Mouse (Mus musculus): ENCODE measurements around the gene Maml2. TPM values are rescaled to one million over a fixed set of nuclear protein-coding genes. Genes with fewer than 3 reads are reported as not detected.

The Maml2 gene
- polyA plus RNA-seq, 1 experiment from 2014 or later = 5.0 TPM

GRCm38 (mm10) chr9:13307226-13307625 lies 9.5 kb downstream of the Maml2 start:
- Histone ChIP-seq H3K4me1 (ENCODE audit: control insufficient read depth, insufficient read depth, low read length) (peaks cover 3% of the 10 kb centered on the region; the same call in 1 of the 2 replicates), H3K36me3 (ENCODE audit: control insufficient read depth, insufficient read depth, low read length) (no peaks in the 10 kb centered on the region), H3K9me3 (ENCODE audit: control insufficient read depth, low read length) (no peaks in the 10 kb centered on the region), H3K4me2 (ENCODE audit: low read depth, low read length) (no peak overlapping the region), H3K4me3 (ENCODE audit: low read length) (no peak overlapping the region), H3K27ac (ENCODE audit: low read length) (no peak overlapping the region), H3K9ac (ENCODE audit: low read depth, low read length) (no peak overlapping the region), H3K27me3 (replicated peaks; ENCODE audit: control insufficient read depth, insufficient read depth, low read length) (no peaks in the 10 kb centered on the region)
- ATAC-seq = no peak
- 56% methylated on average over 4 of the region's 4 CpGs for WGBS

- no peak overlapping the region for H3K4me3 ChIP-seq (ENCODE audit: low read length)
- H3K4me2 ChIP-seq (ENCODE audit: low read depth, low read length) = no peak overlapping the region
- no peaks in the 10 kb centered on the region for H3K9me3 ChIP-seq (ENCODE audit: control insufficient read depth, low read length)
- no peaks in the 10 kb centered on the region for H3K4me1 ChIP-seq (ENCODE audit: control insufficient read depth, insufficient read depth, low read length)
- no peak for ATAC-seq
- no peak overlapping the region for H3K9ac ChIP-seq (ENCODE audit: low read depth, low read length)
- no peaks in the 10 kb centered on the region for H3K36me3 ChIP-seq (ENCODE audit: control insufficient read depth, insufficient read depth, low read length)
- H3K27ac ChIP-seq (ENCODE audit: low read length) = no peak overlapping the region
- WGBS = 67% methylated on average over 8 of the region's 8 CpGs
- H3K27me3 ChIP-seq (replicated peaks; ENCODE audit: control insufficient read depth, insufficient read depth, low read length) = no peaks in the 10 kb centered on the region
Observed at GRCm38 (mm10) chr9:13308718-13309117, 11.0 kb downstream of the Maml2 start.

GRCm38 (mm10) chr9:13309807-13310206 lies 12.1 kb downstream of the Maml2 start:
- ATAC-seq = no peak

GRCm38 (mm10) chr9:13310236-13310635 lies 12.5 kb downstream of the Maml2 start:
- Histone ChIP-seq H3K27me3 (replicated peaks; ENCODE audit: control insufficient read depth, insufficient read depth, low read length) (no peaks in the 10 kb centered on the region), H3K4me1 (ENCODE audit: control insufficient read depth, insufficient read depth, low read length) (no peaks in the 10 kb centered on the region), H3K9me3 (ENCODE audit: control insufficient read depth, low read length) (no peaks in the 10 kb centered on the region), H3K4me3 (ENCODE audit: low read length) (no peak overlapping the region), H3K4me2 (ENCODE audit: low read depth, low read length) (no peak overlapping the region), H3K9ac (ENCODE audit: low read depth, low read length) (no peak overlapping the region), H3K36me3 (ENCODE audit: control insufficient read depth, insufficient read depth, low read length) (no peaks in the 10 kb centered on the region), H3K27ac (ENCODE audit: low read length) (no peak overlapping the region)
- ATAC-seq = no peak
- WGBS = 70% methylated on average over 3 of the region's 3 CpGs

More at GRCm38 (mm10) chr9:13309807-13310206, 12.1 kb downstream of the Maml2 start:
- Histone ChIP-seq H3K4me1 (ENCODE audit: control insufficient read depth, insufficient read depth, low read length) (no peaks in the 10 kb centered on the region), H3K27ac (ENCODE audit: low read length) (no peak overlapping the region), H3K27me3 (replicated peaks; ENCODE audit: control insufficient read depth, insufficient read depth, low read length) (no peaks in the 10 kb centered on the region), H3K9me3 (ENCODE audit: control insufficient read depth, low read length) (no peaks in the 10 kb centered on the region), H3K4me2 (ENCODE audit: low read depth, low read length) (no peak overlapping the region), H3K4me3 (ENCODE audit: low read length) (no peak overlapping the region), H3K9ac (ENCODE audit: low read depth, low read length) (no peak overlapping the region), H3K36me3 (ENCODE audit: control insufficient read depth, insufficient read depth, low read length) (no peaks in the 10 kb centered on the region)
- 70% methylated on average over 7 of the region's 7 CpGs for WGBS

- WGBS = 45% methylated on average over 2 of the region's 2 CpGs
- no peaks in the 10 kb centered on the region for H3K36me3 ChIP-seq (ENCODE audit: control insufficient read depth, insufficient read depth, low read length)
- H3K27me3 ChIP-seq (replicated peaks; ENCODE audit: control insufficient read depth, insufficient read depth, low read length) = no peaks in the 10 kb centered on the region
- no peak overlapping the region for H3K4me3 ChIP-seq (ENCODE audit: low read length)
- no peak overlapping the region for H3K9ac ChIP-seq (ENCODE audit: low read depth, low read length)
- no peaks in the 10 kb centered on the region for H3K9me3 ChIP-seq (ENCODE audit: control insufficient read depth, low read length)
- no peak overlapping the region for H3K4me2 ChIP-seq (ENCODE audit: low read depth, low read length)
- ATAC-seq = no peak
- H3K27ac ChIP-seq (ENCODE audit: low read length) = no peak overlapping the region
- peaks cover 4% of the 10 kb centered on the region; the same call in 1 of the 2 replicates for H3K4me1 ChIP-seq (ENCODE audit: control insufficient read depth, insufficient read depth, low read length)
Observed at GRCm38 (mm10) chr9:13311094-13311493, 13.3 kb downstream of the Maml2 start.

GRCm38 (mm10) chr9:13313923-13314322 lies 16.2 kb downstream of the Maml2 start:
- no peaks in the 10 kb centered on the region for H3K9me3 ChIP-seq (ENCODE audit: control insufficient read depth, low read length)
- no peak for ATAC-seq
- H3K36me3 ChIP-seq (ENCODE audit: control insufficient read depth, insufficient read depth, low read length) = no peaks in the 10 kb centered on the region
- WGBS = 88% methylated on average over 2 of the region's 2 CpGs
- H3K9ac ChIP-seq (ENCODE audit: low read depth, low read length) = no peak overlapping the region
- no peak overlapping the region for H3K27ac ChIP-seq (ENCODE audit: low read length)
- no peak overlapping the region for H3K4me3 ChIP-seq (ENCODE audit: low read length)
- H3K27me3 ChIP-seq (replicated peaks; ENCODE audit: control insufficient read depth, insufficient read depth, low read length) = no peaks in the 10 kb centered on the region
- no peak overlapping the region for H3K4me2 ChIP-seq (ENCODE audit: low read depth, low read length)
- peaks cover 4% of the 10 kb centered on the region; the same call in 1 of the 2 replicates for H3K4me1 ChIP-seq (ENCODE audit: control insufficient read depth, insufficient read depth, low read length)

- peaks cover 4% of the 10 kb centered on the region; the same call in 1 of the 2 replicates for H3K4me1 ChIP-seq (ENCODE audit: control insufficient read depth, insufficient read depth, low read length)
- no peaks in the 10 kb centered on the region for H3K36me3 ChIP-seq (ENCODE audit: control insufficient read depth, insufficient read depth, low read length)
- ATAC-seq = no peak
- no peaks in the 10 kb centered on the region for H3K27me3 ChIP-seq (replicated peaks; ENCODE audit: control insufficient read depth, insufficient read depth, low read length)
- no peaks in the 10 kb centered on the region for H3K9me3 ChIP-seq (ENCODE audit: control insufficient read depth, low read length)
- no peak overlapping the region for H3K4me2 ChIP-seq (ENCODE audit: low read depth, low read length)
- 74% methylated on average over 5 of the region's 5 CpGs for WGBS
- H3K9ac ChIP-seq (ENCODE audit: low read depth, low read length) = no peak overlapping the region
- no peak overlapping the region for H3K4me3 ChIP-seq (ENCODE audit: low read length)
- no peak overlapping the region for H3K27ac ChIP-seq (ENCODE audit: low read length)
Observed at GRCm38 (mm10) chr9:13314577-13315004, 16.8 kb downstream of the Maml2 start.

GRCm38 (mm10) chr9:13315393-13315792 lies 17.6 kb downstream of the Maml2 start:
- no peaks in the 10 kb centered on the region for H3K27me3 ChIP-seq (replicated peaks; ENCODE audit: control insufficient read depth, insufficient read depth, low read length)
- no peak overlapping the region for H3K4me3 ChIP-seq (ENCODE audit: low read length)
- H3K27ac ChIP-seq (ENCODE audit: low read length) = no peak overlapping the region
- peaks cover 4% of the 10 kb centered on the region; the same call in 1 of the 2 replicates for H3K4me1 ChIP-seq (ENCODE audit: control insufficient read depth, insufficient read depth, low read length)
- ATAC-seq = no peak
- H3K4me2 ChIP-seq (ENCODE audit: low read depth, low read length) = no peak overlapping the region
- no peaks in the 10 kb centered on the region for H3K36me3 ChIP-seq (ENCODE audit: control insufficient read depth, insufficient read depth, low read length)
- H3K9me3 ChIP-seq (ENCODE audit: control insufficient read depth, low read length) = no peaks in the 10 kb centered on the region
- 62% methylated on average over 5 of the region's 5 CpGs for WGBS
- no peak overlapping the region for H3K9ac ChIP-seq (ENCODE audit: low read depth, low read length)

GRCm38 (mm10) chr9:13319566-13319965 lies 21.8 kb downstream of the Maml2 start:
- Histone ChIP-seq H3K4me2 (ENCODE audit: low read depth, low read length) (no peak overlapping the region), H3K9ac (ENCODE audit: low read depth, low read length) (no peak overlapping the region), H3K4me3 (ENCODE audit: low read length) (no peak overlapping the region), H3K36me3 (ENCODE audit: control insufficient read depth, insufficient read depth, low read length) (no peaks in the 10 kb centered on the region), H3K4me1 (ENCODE audit: control insufficient read depth, insufficient read depth, low read length) (peaks cover 13% of the 10 kb centered on the region), H3K9me3 (ENCODE audit: control insufficient read depth, low read length) (no peaks in the 10 kb centered on the region), H3K27me3 (replicated peaks; ENCODE audit: control insufficient read depth, insufficient read depth, low read length) (no peaks in the 10 kb centered on the region), H3K27ac (ENCODE audit: low read length) (no peak overlapping the region)
- 88% methylated on average over 2 of the region's 2 CpGs for WGBS
- ATAC-seq = no peak

- H3K27me3 ChIP-seq (replicated peaks; ENCODE audit: control insufficient read depth, insufficient read depth, low read length) = no peaks in the 10 kb centered on the region
- ATAC-seq = no peak
- WGBS = 79% methylated on average over 5 of the region's 5 CpGs
Observed at GRCm38 (mm10) chr9:13320800-13321364, 23.1 kb downstream of the Maml2 start.

More at GRCm38 (mm10) chr9:13320800-13321364, 23.1 kb downstream of the Maml2 start:
- no peak overlapping the region for H3K4me2 ChIP-seq (ENCODE audit: low read depth, low read length)
- H3K27ac ChIP-seq (ENCODE audit: low read length) = no peak overlapping the region
- H3K36me3 ChIP-seq (ENCODE audit: control insufficient read depth, insufficient read depth, low read length) = no peaks in the 10 kb centered on the region
- no peaks in the 10 kb centered on the region for H3K9me3 ChIP-seq (ENCODE audit: control insufficient read depth, low read length)
- H3K4me1 ChIP-seq (ENCODE audit: control insufficient read depth, insufficient read depth, low read length) = peaks cover 10% of the 10 kb centered on the region
- H3K9ac ChIP-seq (ENCODE audit: low read depth, low read length) = no peak overlapping the region
- H3K4me3 ChIP-seq (ENCODE audit: low read length) = no peak overlapping the region

Data from intestine, embryonic 16.5 days (tissue).